Mouse (Mus musculus): ENCODE data around the gene Gtf3c4.

- TF ChIP-seq CTCF (IDR thresholded peaks at IDR 0.05; ENCODE audit: extremely low read depth, insufficient read depth, low read length): no peak
- TF ChIP-seq POLR2A (IDR thresholded peaks at IDR 0.05; ENCODE audit: extremely low read depth, insufficient read depth, low read length): no peak
Measured at GRCm38 (mm10) chr2:28792931-28793610, 47.1 kb downstream of the Gtf3c4 start.
